Mouse (Mus musculus) thymus, postnatal 4 days (tissue): ENCODE measurements around the gene Pola2.

Source experiments
- DNase-seq: peaks from one replicate; pipeline ENCODE4 v3.0.0; 2021

Pola2 gene

GRCm38 (mm10) chr19:5963883-5964562 is at the start of gene Pola2:
TSS of gene Pola2 (minus strand) at chr19:5964202.
- peak; percentile 95 for DNase-seq

GRCm38 (mm10) chr19:6013691-6014090 is 49.7 kb upstream of the Pola2 start:
- no peak for DNase-seq

- no peak for DNase-seq
Measured at GRCm38 (mm10) chr19:6009137-6009536, 45.1 kb upstream of the Pola2 start.

GRCm38 (mm10) chr19:6007013-6007412 is 43.0 kb upstream of the Pola2 start:
- DNase-seq = no peak

GRCm38 (mm10) chr19:6005541-6005940 is 41.5 kb upstream of the Pola2 start:
- DNase-seq = no peak

- DNase-seq = no peak
Measured at GRCm38 (mm10) chr19:5999969-6000368, 36.0 kb upstream of the Pola2 start.

GRCm38 (mm10) chr19:5998180-5998579 is 34.2 kb upstream of the Pola2 start:
- DNase-seq = no peak

- no peak for DNase-seq
Measured at GRCm38 (mm10) chr19:5994711-5995110, 30.7 kb upstream of the Pola2 start.

GRCm38 (mm10) chr19:5992012-5992411 is 28.0 kb upstream of the Pola2 start:
- no peak for DNase-seq

GRCm38 (mm10) chr19:5991467-5991866 is 27.5 kb upstream of the Pola2 start:
- no peak for DNase-seq

- no peak for DNase-seq
Measured at GRCm38 (mm10) chr19:5990921-5991320, 26.9 kb upstream of the Pola2 start.

- DNase-seq = no peak
Measured at GRCm38 (mm10) chr19:5990033-5990432, 26.0 kb upstream of the Pola2 start.

GRCm38 (mm10) chr19:5989585-5989984 is 25.6 kb upstream of the Pola2 start:
- no peak for DNase-seq

- peak; percentile 95 for DNase-seq
Measured at GRCm38 (mm10) chr19:5988815-5989452, 24.9 kb upstream of the Pola2 start.

- DNase-seq = no peak
Measured at GRCm38 (mm10) chr19:5988027-5988814, 24.2 kb upstream of the Pola2 start.

GRCm38 (mm10) chr19:5986043-5986442 is 22.0 kb upstream of the Pola2 start, which contains the start of gene Slc22a20:
TSS of gene Slc22a20 (minus strand) at chr19:5986143.
- DNase-seq = no peak

GRCm38 (mm10) chr19:5980477-5980876 is 16.5 kb upstream of the Pola2 start:
- no peak for DNase-seq

GRCm38 (mm10) chr19:5977717-5978116 is 13.7 kb upstream of the Pola2 start:
- no peak for DNase-seq

- DNase-seq = no peak
Measured at GRCm38 (mm10) chr19:5975676-5976075, 11.7 kb upstream of the Pola2 start.

- no peak for DNase-seq
Measured at GRCm38 (mm10) chr19:5975112-5975511, 11.1 kb upstream of the Pola2 start.

GRCm38 (mm10) chr19:5967664-5968063 is 3.7 kb upstream of the Pola2 start:
- DNase-seq = no peak

- no peak for DNase-seq
Measured at GRCm38 (mm10) chr19:5966786-5967185, 2.8 kb upstream of the Pola2 start.

- DNase-seq = no peak
Measured at GRCm38 (mm10) chr19:5965910-5966309, 1.9 kb upstream of the Pola2 start.

- peak; percentile 89 for DNase-seq
Measured at GRCm38 (mm10) chr19:5965280-5965679, 1.3 kb upstream of the Pola2 start.
